Mouse (Mus musculus) heart, postnatal 0 days (tissue): Measurements from ENCODE around the gene Kcnmb4. TPM values are rescaled to one million over a fixed set of nuclear protein-coding genes. Genes with fewer than 3 reads are reported as not detected.

Experiments used
- ATAC-seq: fragments of 200-750 bp; cut with Nextera tagmentation; 2 replicates; pipeline ENCODE4 v1.8.0; 2017; ENCODE audit warnings: low read depth, moderate number of reproducible peaks, moderate library complexity; ENCODE audit not compliant: insufficient read depth
- DNase-seq: peaks from one replicate; pipeline ENCODE4 v3.0.0-alpha.2; 2016; ENCODE audit warnings: low spot score
- H3K27ac ChIP-seq: fragments of 300-500 bp; sonication (generic); 2 replicates; pipeline ENCODE4 v1.5.1; 2014; ENCODE audit warnings: low read depth, mild to moderate bottlenecking
- H3K27me3 ChIP-seq: fragments of 300-500 bp; sonication (generic); 2 replicates; pipeline ENCODE4 v1.6.1; 2014; ENCODE audit warnings: low read length, mixed read lengths; ENCODE audit not compliant: control insufficient read depth, insufficient read depth
- H3K36me3 ChIP-seq: fragments of 300-500 bp; sonication (generic); replicated peaks from 2 replicates; pipeline ENCODE4 v1.6.1; 2014; ENCODE audit warnings: low read length, mixed read lengths; ENCODE audit not compliant: control insufficient read depth, insufficient read depth
- H3K4me1 ChIP-seq: fragments of 300-500 bp; sonication (generic); 2 replicates; pipeline ENCODE4 v1.6.1; 2014; ENCODE audit warnings: antibody characterized with exemption; ENCODE audit not compliant: control insufficient read depth, insufficient read depth
- H3K4me2 ChIP-seq: fragments of 300-500 bp; sonication (generic); 2 replicates; pipeline ENCODE4 v1.6.1; 2014; ENCODE audit warnings: low read depth, mild to moderate bottlenecking, low read length, moderate library complexity
- H3K4me3 ChIP-seq: fragments of 300-500 bp; sonication (generic); 2 replicates; pipeline ENCODE4 v1.5.1; 2014; ENCODE audit warnings: low read depth, low read length
- H3K9ac ChIP-seq: fragments of 300-500 bp; sonication (generic); replicated peaks from 2 replicates; pipeline ENCODE4 v1.6.1; 2014; ENCODE audit warnings: low read depth, low read length, mixed read lengths
- H3K9me3 ChIP-seq: fragments of 300-500 bp; sonication (generic); replicated peaks from 2 replicates; pipeline ENCODE4 v1.6.1; 2016; ENCODE audit warnings: low read length; ENCODE audit not compliant: control insufficient read depth
- CTCF ChIP-seq: IDR thresholded peaks from 2 replicates; pipeline ENCODE4 v1.5.1; 2016; ENCODE audit warnings: antibody characterized with exemption, control low read depth, low read depth
- EP300 ChIP-seq: IDR thresholded peaks from 2 replicates; pipeline ENCODE4 v1.6.1; 2016; ENCODE audit warnings: antibody characterized with exemption, low read depth
- WGBS: fragments of 180-500 bp; shearing (Covaris S2); extraction: QIAGEN DNeasy Blood & Tissue Kit; methylation state at CpG from one replicate; pipeline ENCODE4 v1.1.7; 2014; 5-methylcytosine and 5-hydroxymethylcytosine counted together
- polyA plus RNA-seq: library from polyadenylated mRNA; unstranded; fragments of >200 nt; fragmentation: Nextera tagmentation; extraction: Ambion mirVana; gene quantifications from 2 replicates; pipeline ENCODE4 v1.2.1, GENCODE M21; 2015
- total RNA-seq: library from RNA; depleted of rRNA; stranded (reverse); fragments of >200 nt; gene quantifications from 2 replicates; pipeline ENCODE4 v1.2.3, GENCODE M21; 2014; ENCODE audit warnings: low replicate concordance

Kcnmb4 gene
- total and polyA plus RNA-seq, 2 experiments from 2014 or later: 1.00 to 14.5 TPM

DNA sequence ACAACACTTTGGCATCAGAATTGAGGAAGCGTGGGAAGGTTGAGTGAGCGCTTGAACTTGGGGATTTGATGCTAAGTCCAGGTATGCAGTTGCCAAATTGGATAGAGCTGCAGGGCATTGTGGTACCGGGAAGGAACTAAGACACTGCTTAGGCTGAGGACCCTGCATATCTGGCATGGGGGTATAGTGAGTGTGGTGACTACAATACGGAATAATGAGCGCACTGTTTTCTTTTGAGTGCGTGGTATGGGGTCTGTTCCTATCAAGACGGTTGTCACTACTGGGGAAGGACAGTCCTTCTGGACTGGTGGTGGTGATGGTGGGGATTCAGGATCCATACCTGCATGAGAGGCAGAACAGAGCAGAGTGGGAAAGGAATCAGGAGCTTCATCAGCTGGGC is 32.7 kb downstream of the Kcnmb4 start:
- no peak for TF ChIP-seq EP300
- TF ChIP-seq CTCF: no peak
- no peaks in the 10 kb centered on the region for H3K36me3 ChIP-seq
- 91% methylated on average over 7 of the region's 7 CpGs for WGBS

DNA sequence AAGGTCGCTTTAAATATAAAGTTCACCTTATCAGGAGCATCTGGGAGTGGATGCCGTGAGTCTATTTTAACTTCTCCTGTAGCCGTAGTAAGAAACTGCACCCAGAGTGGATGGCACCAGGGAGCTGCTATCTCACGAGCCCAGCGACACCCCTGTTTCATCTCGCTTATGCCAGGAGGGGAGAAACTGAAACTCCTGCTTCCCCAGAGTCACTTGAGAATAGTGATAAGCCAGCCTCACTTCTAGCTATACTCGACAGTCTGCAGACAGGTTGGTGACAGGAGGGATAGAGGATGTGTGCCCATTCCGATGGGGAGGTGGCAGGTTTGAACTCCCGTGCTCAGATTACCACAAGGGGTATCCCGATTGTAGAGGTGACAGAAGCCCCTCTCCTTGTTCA is 33.6 kb downstream of the Kcnmb4 start:
- H3K36me3 ChIP-seq: no peaks in the 10 kb centered on the region
- ATAC-seq (no peak; the same call in 1 of the 2 replicates), DNase-seq (peak; percentile 14)
- no peak overlapping the region for H3K27ac ChIP-seq
- H3K9ac ChIP-seq: no peak overlapping the region
- no peaks in the 10 kb centered on the region for H3K27me3 ChIP-seq
- WGBS: 31% methylated on average over 10 of the region's 10 CpGs
- no peak overlapping the region for H3K4me3 ChIP-seq
- TF ChIP-seq CTCF (no peak), EP300 (no peak)
- peak overlapping the region; percentile 44 for H3K4me2 ChIP-seq
- H3K4me1 ChIP-seq: no peaks in the 10 kb centered on the region
- peaks cover 12% of the 10 kb centered on the region for H3K9me3 ChIP-seq

More for the DNA sequence above, 32.7 kb downstream of the Kcnmb4 start:
- Histone ChIP-seq H3K27ac (no peak overlapping the region), H3K9me3 (peaks cover 12% of the 10 kb centered on the region), H3K4me1 (no peaks in the 10 kb centered on the region), H3K9ac (no peak overlapping the region), H3K4me2 (no peak overlapping the region; the same call in 1 of the 2 replicates), H3K4me3 (no peak overlapping the region), H3K27me3 (no peaks in the 10 kb centered on the region)
- no peak for ATAC-seq
- no peak for DNase-seq

- TF ChIP-seq CTCF: no peak
- no peak for TF ChIP-seq EP300
- 84% methylated on average over 12 of the region's 12 CpGs for WGBS
- ATAC-seq: no peak
These were observed 38.2 kb downstream of the Kcnmb4 start for GRCm38 (mm10) chr10:116435455-116435854.

DNA sequence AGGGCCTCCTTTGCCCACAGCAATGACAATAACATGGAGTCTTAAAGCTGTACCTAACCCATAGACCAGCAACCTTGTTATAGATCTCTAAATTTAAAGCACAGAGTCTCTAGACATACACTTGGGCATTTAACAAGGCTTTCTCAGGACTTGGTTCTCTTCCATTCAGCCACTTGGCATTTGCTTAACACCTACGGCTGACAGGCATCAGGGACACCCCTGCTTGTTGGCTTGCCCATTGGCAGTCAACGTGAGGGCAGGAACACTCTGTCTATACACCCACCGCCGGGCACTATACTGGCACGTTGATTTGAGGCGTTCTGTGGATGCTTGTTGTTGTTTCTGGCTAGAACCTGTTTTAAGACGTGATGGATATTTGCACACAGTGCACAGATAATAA is 41.3 kb downstream of the Kcnmb4 start:
- Histone ChIP-seq H3K9me3 (no peaks in the 10 kb centered on the region), H3K27me3 (no peaks in the 10 kb centered on the region), H3K36me3 (no peaks in the 10 kb centered on the region), H3K27ac (no peak overlapping the region), H3K4me2 (no peak overlapping the region), H3K9ac (no peak overlapping the region), H3K4me1 (0 out of 2 replicates have a peak, but pooled peaks cover 3% of the 10 kb centered on the region), H3K4me3 (no peak overlapping the region)
- ATAC-seq (peak; percentile 47; the same call in 1 of the 2 replicates), DNase-seq (no peak)
- TF ChIP-seq EP300 (no peak), CTCF (no peak)
- 57% methylated on average over 7 of the region's 7 CpGs for WGBS

More at GRCm38 (mm10) chr10:116435455-116435854, 38.2 kb downstream of the Kcnmb4 start:
- Histone ChIP-seq H3K9me3 (peaks cover 12% of the 10 kb centered on the region), H3K27ac (no peak overlapping the region), H3K27me3 (no peaks in the 10 kb centered on the region), H3K4me1 (0 out of 2 replicates have a peak, but pooled peaks cover 3% of the 10 kb centered on the region), H3K36me3 (no peaks in the 10 kb centered on the region), H3K4me3 (no peak overlapping the region), H3K4me2 (no peak overlapping the region), H3K9ac (no peak overlapping the region)
- DNase-seq: no peak

GRCm38 (mm10) chr10:116428026-116428780 is 45.5 kb downstream of the Kcnmb4 start:
- no peak overlapping the region for H3K27ac ChIP-seq
- 87% methylated on average over 26 of the region's 26 CpGs for WGBS
- no peak for TF ChIP-seq EP300
- TF ChIP-seq CTCF: no peak
- no peaks in the 10 kb centered on the region for H3K27me3 ChIP-seq
- H3K4me1 ChIP-seq: 0 out of 2 replicates have a peak, but pooled peaks cover 3% of the 10 kb centered on the region
- no peak overlapping the region for H3K4me3 ChIP-seq
- 0 out of 2 replicates have a peak, but pooled peaks cover 3% of the 10 kb centered on the region for H3K9me3 ChIP-seq
- no peak for ATAC-seq
- no peak overlapping the region for H3K9ac ChIP-seq
- H3K4me2 ChIP-seq: no peak overlapping the region
- DNase-seq: no peak
- H3K36me3 ChIP-seq: no peaks in the 10 kb centered on the region
